Comparison of ENCODE assay signal across 8 mouse cellular contexts in the genomic region with DNA sequence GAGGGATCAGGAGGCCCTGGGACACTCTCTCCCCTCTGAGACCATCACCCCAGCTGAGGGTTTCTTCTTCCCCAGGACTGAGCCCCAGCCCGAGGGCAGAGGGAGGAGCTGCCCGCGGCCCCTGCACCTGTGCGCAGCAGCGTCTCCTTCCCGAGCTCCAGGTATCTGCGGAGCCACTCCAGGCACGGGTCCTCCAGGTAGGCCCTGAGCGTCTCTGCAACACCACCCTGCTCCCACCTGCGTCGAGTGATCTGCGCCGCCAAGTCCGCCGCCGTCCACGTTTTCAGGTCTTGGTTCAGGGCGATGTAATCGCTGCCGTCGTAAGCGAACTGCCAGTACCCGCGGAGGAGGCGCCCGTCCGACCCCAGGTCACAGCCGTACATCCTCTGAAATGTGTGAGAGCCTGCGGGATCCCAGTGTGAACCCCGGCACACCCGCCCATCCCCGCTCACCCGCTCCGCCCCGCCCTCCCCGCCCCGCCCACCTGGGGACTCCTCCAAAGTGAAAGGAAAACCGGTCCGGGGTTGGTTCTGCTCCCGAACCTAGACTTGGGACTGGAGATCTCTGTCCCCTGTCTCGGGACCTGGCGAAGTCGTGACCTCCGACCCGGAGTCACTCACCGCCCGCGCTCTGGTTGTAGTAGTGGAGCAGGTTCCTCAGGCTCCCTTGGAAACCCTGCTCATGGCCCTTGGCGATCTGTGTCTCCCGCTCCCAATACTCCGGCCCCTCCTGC. TPM values are rescaled to one million over a fixed set of nuclear protein-coding genes. Genes with fewer than 3 reads are reported as not detected.
A peak's percentile ranks its signal among the peaks of the same experiment; 100 is the strongest.
DNase-seq lines count a peak whose midpoint lies in the region; ATAC-seq lines count a peak whose summit lies in the region.

No protein-coding gene starts in this region.

- intact Hi-C loops in left cerebral cortex, postnatal 10 days (cut with DNase I), result no loop called here

- no peaks in the 10 kb centered on the region for H3K4me1 ChIP-seq in kidney, embryonic 14.5 days (ENCODE audit: control insufficient read depth, insufficient read depth, low read length)
- 0 out of 2 replicates have a peak, but pooled peaks cover 3% of the 10 kb centered on the region for H3K4me1 ChIP-seq in forebrain, embryonic 12.5 days
- 0 out of 2 replicates have a peak, but pooled peaks cover 8% of the 10 kb centered on the region for H3K4me1 ChIP-seq in limb, embryonic 10.5 days

- H3K27me3 ChIP-seq in kidney, embryonic 14.5 days (ENCODE audit: control insufficient read depth, insufficient read depth, low read length), result peaks cover 65% of the 10 kb centered on the region
- peaks cover 75% of the 10 kb centered on the region for H3K27me3 ChIP-seq in forebrain, embryonic 12.5 days
- peaks cover 88% of the 10 kb centered on the region for H3K27me3 ChIP-seq in limb, embryonic 10.5 days (ENCODE audit: low read depth, poor library complexity, severe bottlenecking)

- H3K27ac ChIP-seq in kidney, embryonic 14.5 days (ENCODE audit: low read depth, low read length), result no peak overlapping the region
- no peak overlapping the region for H3K27ac ChIP-seq in forebrain, embryonic 12.5 days
- no peak overlapping the region for H3K27ac ChIP-seq in limb, embryonic 10.5 days

- no peak overlapping the region for H3K9ac ChIP-seq in kidney, embryonic 14.5 days (ENCODE audit: low read depth, low read length)
- H3K9ac ChIP-seq in forebrain, embryonic 12.5 days, result no peak overlapping the region

- peak overlapping the region; percentile 10 for H3K4me3 ChIP-seq in kidney, embryonic 14.5 days (ENCODE audit: low read length)
- H3K4me3 ChIP-seq in forebrain, embryonic 12.5 days (replicated peaks), result peak overlapping the region; percentile 22
- peak overlapping the region; percentile 30 for H3K4me3 ChIP-seq in limb, embryonic 10.5 days

- no peak for DNase-seq in kidney, postnatal 10 days
- peak; percentile 47 for DNase-seq in limb, embryonic 10.5 days (ENCODE audit: low spot score)
- no peak for DNase-seq in urinary bladder, adult 2 months (ENCODE audit: low spot score)
- no peak for DNase-seq in frontal cortex, adult 2 months (ENCODE audit: extremely low spot score in 1 of 2, low spot score in 1 of 2)
- no peak for DNase-seq in left cerebral cortex, postnatal 10 days (ENCODE audit: extremely low spot score in 1 of 2, low spot score in 2 of 2)

- H3K9me3 ChIP-seq in kidney, embryonic 14.5 days (ENCODE audit: control insufficient read depth, low read length), result no peaks in the 10 kb centered on the region
- no peaks in the 10 kb centered on the region for H3K9me3 ChIP-seq in forebrain, embryonic 12.5 days
- H3K9me3 ChIP-seq in limb, embryonic 10.5 days (replicated peaks), result no peaks in the 10 kb centered on the region

- no peak for ATAC-seq in kidney, embryonic 14.5 days (ENCODE audit: low FRiP score, low TSS enrichment)
- ATAC-seq in forebrain, embryonic 12.5 days (ENCODE audit: low FRiP score), result no peak
- peak; percentile 44 for ATAC-seq in monocyte, adult 5-6 weeks (replicated peaks; ENCODE audit: insufficient number of reproducible peaks, low FRiP score, low TSS enrichment, poor library complexity, severe bottlenecking)

- WGBS in kidney, embryonic 14.5 days, result under 1% methylated on average over 49 of the region's 51 CpGs
- 2% methylated on average over 44 of the region's 51 CpGs for WGBS in forebrain, embryonic 12.5 days
- 2% methylated on average over 51 of the region's 51 CpGs for WGBS in limb, embryonic 10.5 days

- peak overlapping the region; percentile 2 for H3K4me2 ChIP-seq in kidney, embryonic 14.5 days (replicated peaks; ENCODE audit: low read depth, low read length)
- peak overlapping the region; percentile 40 for H3K4me2 ChIP-seq in forebrain, embryonic 12.5 days

- H3K36me3 ChIP-seq in kidney, embryonic 14.5 days (ENCODE audit: control insufficient read depth, insufficient read depth, low read length), result no peaks in the 10 kb centered on the region
- no peaks in the 10 kb centered on the region for H3K36me3 ChIP-seq in forebrain, embryonic 12.5 days (replicated peaks)
- no peaks in the 10 kb centered on the region for H3K36me3 ChIP-seq in limb, embryonic 10.5 days

RNA-seq across cellular contexts. Expression of gene Gm8909, which starts 0.9 kb away (rescaled TPM):
- polyA plus RNA-seq in kidney, embryonic 14.5 days (2014; fragmentation: Nextera tagmentation; extraction: Ambion mirVana), result not detected in 2 replicates
- polyA plus RNA-seq in forebrain, embryonic 12.5 days (2016; fragmentation: Nextera tagmentation; extraction: Ambion mirVana), result not detected in 2 replicates
- polyA plus RNA-seq in limb, embryonic 10.5 days (2016; fragmentation: Nextera tagmentation; extraction: Ambion mirVana), result not detected in 2 replicates
- total RNA-seq in monocyte, adult 5-6 weeks (2017), result 3.5 TPM in 1 of 3 replicates, not detected in the others
- polyA plus RNA-seq in urinary bladder, adult 2 months (2012; rRNA removed), result 0.04 TPM in 1 of 2 replicates, not detected in the other
- not detected in 2 replicates for polyA plus RNA-seq in frontal cortex, adult 2 months (2012; rRNA removed)
- total RNA-seq in left cerebral cortex, postnatal 10 days (2021), result not detected

RNA-seq across cellular contexts. Expression of gene H2-T3, which starts 22.6 kb away (rescaled TPM):
- not detected in 2 replicates for polyA plus RNA-seq in kidney, embryonic 14.5 days (2014; fragmentation: Nextera tagmentation; extraction: Ambion mirVana)
- polyA plus RNA-seq in forebrain, embryonic 12.5 days (2016; fragmentation: Nextera tagmentation; extraction: Ambion mirVana), result not detected in 2 replicates
- not detected in 2 replicates for polyA plus RNA-seq in limb, embryonic 10.5 days (2016; fragmentation: Nextera tagmentation; extraction: Ambion mirVana)
- total RNA-seq in monocyte, adult 5-6 weeks (2017), result not detected in 3 replicates
- polyA plus RNA-seq in urinary bladder, adult 2 months (2012; rRNA removed), result 0.03 TPM in 1 of 2 replicates, not detected in the other
- not detected in 2 replicates for polyA plus RNA-seq in frontal cortex, adult 2 months (2012; rRNA removed)
- not detected for total RNA-seq in left cerebral cortex, postnatal 10 days (2021)

RNA-seq across cellular contexts. Expression of gene Gm7030, which starts 38.2 kb away (rescaled TPM):
- polyA plus RNA-seq in kidney, embryonic 14.5 days (2014; fragmentation: Nextera tagmentation; extraction: Ambion mirVana), result not detected in 2 replicates
- polyA plus RNA-seq in forebrain, embryonic 12.5 days (2016; fragmentation: Nextera tagmentation; extraction: Ambion mirVana), result not detected in 2 replicates
- not detected in 2 replicates for polyA plus RNA-seq in limb, embryonic 10.5 days (2016; fragmentation: Nextera tagmentation; extraction: Ambion mirVana)
- not detected in 3 replicates for total RNA-seq in monocyte, adult 5-6 weeks (2017)
- polyA plus RNA-seq in urinary bladder, adult 2 months (2012; rRNA removed), result not detected in 2 replicates
- not detected in 2 replicates for polyA plus RNA-seq in frontal cortex, adult 2 months (2012; rRNA removed)
- total RNA-seq in left cerebral cortex, postnatal 10 days (2021), result not detected

RNA-seq across cellular contexts. Expression of gene Gm19684, which starts 46.0 kb away (rescaled TPM):
- polyA plus RNA-seq in kidney, embryonic 14.5 days (2014; fragmentation: Nextera tagmentation; extraction: Ambion mirVana), result not detected in 2 replicates
- not detected in 2 replicates for polyA plus RNA-seq in forebrain, embryonic 12.5 days (2016; fragmentation: Nextera tagmentation; extraction: Ambion mirVana)
- polyA plus RNA-seq in limb, embryonic 10.5 days (2016; fragmentation: Nextera tagmentation; extraction: Ambion mirVana), result not detected in 2 replicates
- total RNA-seq in monocyte, adult 5-6 weeks (2017), result 1.4 to 2.5 TPM in 2 of 3 replicates, not detected in the other
- 0.12 and 0.13 TPM in 2 replicates for polyA plus RNA-seq in urinary bladder, adult 2 months (2012; rRNA removed)
- polyA plus RNA-seq in frontal cortex, adult 2 months (2012; rRNA removed), result 0.06 TPM in 1 of 2 replicates, not detected in the other
- not detected for total RNA-seq in left cerebral cortex, postnatal 10 days (2021)
